Mouse (Mus musculus): ENCODE data around the gene Qpct.

- no peak for TF ChIP-seq MAX (IDR thresholded peaks at IDR 0.05; ENCODE audit: low read depth)
- TF ChIP-seq POLR2A (IDR thresholded peaks at IDR 0.05; ENCODE audit: insufficient read length, low read depth) = no peak
- TF ChIP-seq POLR2AphosphoS2 (IDR thresholded peaks at IDR 0.05; ENCODE audit: insufficient read length, low read depth) = no peak
- TF ChIP-seq MYOG (IDR thresholded peaks at IDR 0.05; ENCODE audit: control insufficient read depth in 1 of 3, insufficient read depth in 1 of 3, insufficient read length in 2 of 3, low read depth in 2 of 3) = no peak
- no peak for TF ChIP-seq USF1 (IDR thresholded peaks at IDR 0.05; ENCODE audit: low read depth)
- TF ChIP-seq E2F4 (IDR thresholded peaks at IDR 0.05; ENCODE audit: insufficient read depth) = no peak
Observed at GRCm38 (mm10) chr17:79069766-79070480, 18.2 kb downstream of the Qpct start.
